Mouse (Mus musculus): ENCODE measurements around the gene AW011738. TPM values are rescaled to one million over a fixed set of nuclear protein-coding genes. Genes with fewer than 3 reads are reported as not detected.

The AW011738 gene
- polyA plus RNA-seq, 1 experiment, result 0.29 TPM

GRCm38 (mm10) chr4:156253043-156253442 is 49.9 kb downstream of the AW011738 start:
- no peak for TF ChIP-seq MYOG (IDR thresholded peaks at IDR 0.05; ENCODE audit: control insufficient read depth, extremely low read depth, insufficient read length)
- TF ChIP-seq MYOD1 (IDR thresholded peaks at IDR 0.05; ENCODE audit: control insufficient read depth, insufficient read length, low read depth), result no peak
- no peak for TF ChIP-seq CEBPB (IDR thresholded peaks at IDR 0.05; ENCODE audit: low read depth)
- TF ChIP-seq USF1 (IDR thresholded peaks at IDR 0.05; ENCODE audit: low read depth), result no peak
- TF ChIP-seq CTCF (IDR thresholded peaks at IDR 0.05; ENCODE audit: control insufficient read depth, insufficient read depth, insufficient read length), result no peak
- TF ChIP-seq FOSL1 (IDR thresholded peaks at IDR 0.05; ENCODE audit: insufficient read depth, low read length, poor library complexity, severe bottlenecking), result no peak
- TF ChIP-seq MAX (IDR thresholded peaks at IDR 0.05), result no peak
- H3K79me2 ChIP-seq (ENCODE audit: control insufficient read depth, insufficient read depth), result no peaks in the 10 kb centered on the region
- H3K4me3 ChIP-seq (ENCODE audit: insufficient read depth, poor library complexity, severe bottlenecking), result no peak overlapping the region
- H3K79me3 ChIP-seq (ENCODE audit: low read depth), result no peaks in the 10 kb centered on the region
- H3K27me3 ChIP-seq (ENCODE audit: control insufficient read depth, insufficient read depth, insufficient read length), result no peaks in the 10 kb centered on the region
- H3ac ChIP-seq (ENCODE audit: control insufficient read depth, insufficient read length, low read depth), result no peak overlapping the region
- H3K36me3 ChIP-seq (ENCODE audit: control insufficient read depth, insufficient read depth), result peaks cover 13% of the 10 kb centered on the region

- H3K27me3 ChIP-seq (ENCODE audit: control insufficient read depth, insufficient read depth, insufficient read length), result no peaks in the 10 kb centered on the region
- no peaks in the 10 kb centered on the region for H3K79me2 ChIP-seq (ENCODE audit: control insufficient read depth, insufficient read depth)
- no peak for TF ChIP-seq USF1 (IDR thresholded peaks at IDR 0.05; ENCODE audit: low read depth)
- TF ChIP-seq MYOD1 (IDR thresholded peaks at IDR 0.05; ENCODE audit: control insufficient read depth, insufficient read length, low read depth), result no peak
- TF ChIP-seq MYOG (IDR thresholded peaks at IDR 0.05; ENCODE audit: control insufficient read depth, extremely low read depth, insufficient read length), result no peak
- no peak for TF ChIP-seq MAX (IDR thresholded peaks at IDR 0.05)
- H3K79me3 ChIP-seq (ENCODE audit: low read depth), result no peaks in the 10 kb centered on the region
- H3K36me3 ChIP-seq (ENCODE audit: control insufficient read depth, insufficient read depth), result no peaks in the 10 kb centered on the region
- H3ac ChIP-seq (ENCODE audit: control insufficient read depth, insufficient read length, low read depth), result no peak overlapping the region
- no peak overlapping the region for H3K4me3 ChIP-seq (ENCODE audit: insufficient read depth, poor library complexity, severe bottlenecking)
Observed at GRCm38 (mm10) chr4:156254361-156255077, 51.4 kb downstream of the AW011738 start.

Small RNA genes within 50 kb of the gene (microRNA-seq; reads per million reads assigned to microRNA genes)
- 3.9 reads per million, percentile 49 among the genes with 10 or more reads in this experiment for gene Mir7658 (ENCODE audit: borderline microRNAs expressed)

Other genes with a start within 250 kb of the AW011738 start
- gene C1qtnf12, start 241.0 kb upstream of the AW011738 start, polyA plus RNA-seq (2012; fragmentation: generic; extraction: Trizol), result 2.4 TPM
- 6.6 TPM for gene B3galt6, start 210.7 kb upstream of the AW011738 start, polyA plus RNA-seq (2012; fragmentation: generic; extraction: Trizol)
- gene Sdf4, start 210.4 kb upstream of the AW011738 start, polyA plus RNA-seq (2012; fragmentation: generic; extraction: Trizol), result 141 TPM
- 0.54 TPM for gene Tnfrsf4, start 189.5 kb upstream of the AW011738 start, polyA plus RNA-seq (2012; fragmentation: generic; extraction: Trizol)
- 0.30 TPM for gene Tnfrsf18, start 177.1 kb upstream of the AW011738 start, polyA plus RNA-seq (2012; fragmentation: generic; extraction: Trizol)
- not detected for gene Ttll10, start 143.9 kb upstream of the AW011738 start, polyA plus RNA-seq (2012; fragmentation: generic; extraction: Trizol)
- gene 9430015G10Rik, start 93.3 kb upstream of the AW011738 start, polyA plus RNA-seq (2012; fragmentation: generic; extraction: Trizol), result 19.2 TPM
- gene Rnf223, start 72.8 kb upstream of the AW011738 start, polyA plus RNA-seq (2012; fragmentation: generic; extraction: Trizol), result 0.40 TPM
- 16.7 TPM for gene Agrn, start 5.8 kb upstream of the AW011738 start, polyA plus RNA-seq (2012; fragmentation: generic; extraction: Trizol)
- gene Isg15, start 2.5 kb upstream of the AW011738 start, polyA plus RNA-seq (2012; fragmentation: generic; extraction: Trizol), result 1.0 TPM
- 0.02 TPM for gene Perm1, start 12.6 kb downstream of the AW011738 start, polyA plus RNA-seq (2012; fragmentation: generic; extraction: Trizol)
- gene Plekhn1, start 31.6 kb downstream of the AW011738 start, polyA plus RNA-seq (2012; fragmentation: generic; extraction: Trizol), result 7.5 TPM
- gene Noc2l, start 32.7 kb downstream of the AW011738 start, polyA plus RNA-seq (2012; fragmentation: generic; extraction: Trizol), result 106 TPM
- 0.21 TPM for gene Samd11, start 52.4 kb downstream of the AW011738 start, polyA plus RNA-seq (2012; fragmentation: generic; extraction: Trizol)
- gene Vmn2r-ps159, start 127.8 kb downstream of the AW011738 start, polyA plus RNA-seq (2012; fragmentation: generic; extraction: Trizol), result not detected

Measured in C2C12 (cell line).